Mouse (Mus musculus) effector memory CD4-positive, alpha-beta T cell, adult 7 months (primary cell): Measurements from ENCODE around the gene Mzt1. TPM values are rescaled to one million over a fixed set of nuclear protein-coding genes. Genes with fewer than 3 reads are reported as not detected.

Experiments
- polyA plus RNA-seq: library from polyadenylated mRNA; unstranded; fragments of 100-300 nt; shearing (Covaris generic); gene quantifications from one replicate; pipeline ENCODE4 v1.2.1, GENCODE M21; 2017

Gene Mzt1
- 58.0 TPM for polyA plus RNA-seq

DNA sequence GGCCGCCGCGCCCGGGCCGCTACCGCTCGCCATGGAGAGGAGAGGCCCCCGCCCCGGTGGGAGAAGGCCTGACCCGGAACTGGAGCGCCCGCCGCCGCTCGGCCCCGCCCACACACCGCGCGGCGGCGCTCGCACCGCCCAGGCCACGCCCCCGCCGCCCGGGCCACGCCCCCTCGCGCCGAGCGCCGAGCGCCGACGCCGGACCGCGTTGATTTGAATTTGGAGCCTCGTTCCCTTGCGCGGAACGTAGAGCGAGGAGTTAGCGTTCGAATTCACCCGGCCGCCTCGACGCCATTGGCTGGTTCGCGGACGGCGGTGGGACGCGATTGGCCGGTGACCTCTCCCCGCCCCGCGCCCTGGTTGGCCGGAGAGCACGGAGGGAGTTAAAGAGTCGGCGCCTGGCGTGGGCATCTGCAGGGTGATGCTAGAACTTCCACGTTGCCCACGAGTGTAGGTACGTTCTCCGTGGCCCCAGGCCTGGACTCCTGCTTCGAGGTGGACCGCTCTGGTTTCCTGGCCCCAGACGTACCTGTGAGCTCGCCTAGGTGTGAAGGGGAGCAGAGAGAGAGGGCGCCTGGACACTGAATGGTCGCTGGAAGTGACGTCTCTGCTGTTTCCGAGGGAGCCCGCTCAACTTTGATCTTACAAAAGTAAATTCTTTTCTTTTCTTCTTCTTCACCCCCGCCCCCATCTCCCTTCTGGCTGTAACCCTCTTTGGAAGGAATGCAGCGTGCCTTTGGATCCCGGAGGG, at the start of gene Mzt1, which contains the start of gene Bora:
Gene Mzt1 (minus strand): TSS at position 104 of the 751 bp plus-strand sequence.
Gene Bora (plus strand): TSS at position 192 of the 751 bp plus-strand sequence.

DNA sequence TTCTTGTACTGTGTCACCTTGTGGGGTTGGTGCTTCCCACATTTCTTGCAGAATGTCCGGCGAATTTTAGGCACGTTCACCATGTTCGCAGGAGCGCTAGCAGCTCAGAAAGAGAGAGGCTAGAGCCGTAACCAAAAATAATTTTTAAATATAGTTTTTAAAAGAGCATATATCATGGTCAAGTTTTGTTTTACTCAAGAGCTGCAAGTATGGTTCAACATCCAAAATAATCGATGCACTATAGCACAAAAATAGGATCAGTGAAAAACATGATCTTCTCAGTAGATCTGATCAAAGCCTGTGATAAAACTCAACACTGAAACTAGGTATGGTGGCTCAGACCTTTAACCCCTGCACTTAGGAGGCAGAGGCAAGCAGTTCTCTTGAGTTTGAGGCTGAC, 51.7 kb downstream of the Mzt1 start, which contains the start of gene Rpl36a-ps1:
Gene Rpl36a-ps1 (minus strand): TSS at position 101 of the 400 bp plus-strand sequence.

Other genes starting within 250 kb of the Mzt1 start
- 6.2 TPM for gene Rpl36a-ps1, start 51.8 kb downstream of the Mzt1 start, polyA plus RNA-seq
- 14.3 TPM for gene Bora, start 88 bp upstream of the Mzt1 start, polyA plus RNA-seq
- 16.2 TPM for gene Pibf1, start 53.3 kb upstream of the Mzt1 start, polyA plus RNA-seq
- gene Dis3, start 53.6 kb upstream of the Mzt1 start, polyA plus RNA-seq: 29.8 TPM